Mouse (Mus musculus): ENCODE data around the gene Psmb9. TPM values are rescaled to one million over a fixed set of nuclear protein-coding genes. Genes with fewer than 3 reads are reported as not detected.

The Psmb9 gene
- 9.3 TPM for polyA plus RNA-seq (2014; fragmentation: Illumina TruSeq; extraction: RNeasy Lipid Tissue Mini Kit (QIAGEN cat#74804); ENCODE audit: low read depth, low replicate concordance)

GRCm38 (mm10) chr17:34187261-34187916 is at the start of gene Psmb9, which contains the start of gene Tap1:
Gene Psmb9, minus strand, starts transcription at chr17:34187764.
Gene Tap1, plus strand, starts transcription at chr17:34187553.

GRCm38 (mm10) chr17:34203444-34203843 is 15.9 kb upstream of the Psmb9 start, which contains the start of gene Tap2:
Gene Tap2, plus strand, starts transcription at chr17:34203527.

DNA sequence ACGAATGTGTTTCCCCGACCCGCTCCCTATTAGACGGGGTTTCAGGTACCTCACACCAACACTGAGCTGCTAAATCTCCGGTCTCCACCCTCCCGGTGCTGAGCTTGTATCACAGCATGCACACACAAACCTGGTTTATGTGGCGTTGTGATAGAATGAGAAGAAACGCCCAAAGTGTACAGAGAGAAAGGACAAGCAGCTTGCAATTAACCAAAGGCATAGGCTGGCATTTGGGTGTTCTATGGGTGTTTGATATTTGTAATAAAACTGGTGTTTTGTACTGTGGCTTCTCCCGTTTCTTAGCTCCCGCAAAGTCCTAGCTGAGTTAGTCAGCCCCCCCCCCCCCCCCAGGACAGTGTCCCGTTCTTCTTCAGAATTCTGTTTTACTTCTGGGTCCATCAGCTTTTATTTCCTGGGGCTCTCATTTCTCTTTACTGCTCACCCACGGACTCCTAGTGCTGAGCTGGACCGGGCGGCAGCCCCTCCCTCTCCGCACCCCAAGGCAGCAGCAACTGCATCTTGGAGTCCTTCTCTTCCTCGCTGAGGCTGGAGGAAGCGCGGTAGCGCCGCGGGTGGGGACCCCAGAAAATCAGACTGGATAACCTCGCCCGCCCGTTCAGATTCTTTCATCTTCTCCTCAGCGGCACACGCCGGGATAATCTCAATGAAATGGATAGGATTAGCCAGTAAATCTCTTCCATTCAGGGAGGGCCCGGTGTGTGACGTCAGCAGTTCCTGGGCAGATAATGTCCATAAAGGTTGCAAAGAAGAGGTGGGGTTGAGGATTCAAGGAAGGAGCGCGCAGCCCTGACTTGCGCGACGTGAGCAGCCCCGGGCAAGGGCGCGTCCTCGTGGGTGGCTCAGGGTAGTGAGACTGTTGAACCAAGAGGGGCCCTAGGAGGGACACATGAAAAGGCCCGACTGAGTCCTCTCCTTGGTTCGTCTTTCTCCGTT is 9.7 kb upstream of the Psmb9 start, which contains the start of gene Psmb8:
Psmb8 (plus strand) TSS at position 781 of the 954 bp plus-strand sequence.

DNA sequence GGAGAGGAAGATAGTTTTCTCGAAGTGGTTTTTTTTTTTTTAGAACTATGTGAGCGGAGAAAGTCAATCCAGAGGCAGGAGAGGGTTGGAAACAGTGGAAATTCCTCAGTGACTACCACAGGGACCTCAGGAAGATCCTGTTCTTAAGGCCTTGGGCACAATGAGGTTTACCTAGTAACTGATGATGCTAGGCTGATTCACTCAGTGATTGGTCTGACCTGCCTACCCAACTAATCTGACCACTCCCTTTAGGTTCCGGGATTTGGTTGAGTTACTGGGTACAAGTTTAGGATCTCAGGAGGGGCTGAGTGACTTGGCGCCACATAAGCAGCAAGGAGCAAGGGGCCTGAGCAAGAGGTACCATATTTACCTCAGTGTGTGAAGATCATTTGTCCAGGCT is 34.6 kb downstream of the Psmb9 start, which contains the start of gene H2-DMb1:
H2-DMb1 (plus strand) TSS at position 150 of the 400 bp plus-strand sequence.

GRCm38 (mm10) chr17:34143033-34143432 is 44.5 kb downstream of the Psmb9 start, which contains the start of gene H2-DMb2:
Gene H2-DMb2, plus strand, starts transcription at chr17:34143307.

Other genes with a start within 250 kb of the Psmb9 start
- gene Pfdn6, start 247.4 kb downstream of the Psmb9 start, polyA plus RNA-seq (2014; fragmentation: Illumina TruSeq; extraction: RNeasy Lipid Tissue Mini Kit (QIAGEN cat#74804); ENCODE audit: low read depth, low replicate concordance), result 93.3 TPM
- 8.0 TPM for gene Wdr46, start 247.1 kb downstream of the Psmb9 start, polyA plus RNA-seq (2014; fragmentation: Illumina TruSeq; extraction: RNeasy Lipid Tissue Mini Kit (QIAGEN cat#74804); ENCODE audit: low read depth, low replicate concordance)
- 2.3 TPM for gene B3galt4, start 236.3 kb downstream of the Psmb9 start, polyA plus RNA-seq (2014; fragmentation: Illumina TruSeq; extraction: RNeasy Lipid Tissue Mini Kit (QIAGEN cat#74804); ENCODE audit: low read depth, low replicate concordance)
- gene Vps52, start 232.0 kb downstream of the Psmb9 start, polyA plus RNA-seq (2014; fragmentation: Illumina TruSeq; extraction: RNeasy Lipid Tissue Mini Kit (QIAGEN cat#74804); ENCODE audit: low read depth, low replicate concordance), result 36.9 TPM
- 892 TPM for gene Rps18, start 231.8 kb downstream of the Psmb9 start, polyA plus RNA-seq (2014; fragmentation: Illumina TruSeq; extraction: RNeasy Lipid Tissue Mini Kit (QIAGEN cat#74804); ENCODE audit: low read depth, low replicate concordance)
- 293 TPM for gene H2-K1, start 187.4 kb downstream of the Psmb9 start, polyA plus RNA-seq (2014; fragmentation: Illumina TruSeq; extraction: RNeasy Lipid Tissue Mini Kit (QIAGEN cat#74804); ENCODE audit: low read depth, low replicate concordance)
- 25.6 TPM for gene Ring1, start 163.1 kb downstream of the Psmb9 start, polyA plus RNA-seq (2014; fragmentation: Illumina TruSeq; extraction: RNeasy Lipid Tissue Mini Kit (QIAGEN cat#74804); ENCODE audit: low read depth, low replicate concordance)
- gene H2-Ke6, start 159.7 kb downstream of the Psmb9 start, polyA plus RNA-seq (2014; fragmentation: Illumina TruSeq; extraction: RNeasy Lipid Tissue Mini Kit (QIAGEN cat#74804); ENCODE audit: low read depth, low replicate concordance), result 140 TPM
- gene Slc39a7, start 156.1 kb downstream of the Psmb9 start, polyA plus RNA-seq (2014; fragmentation: Illumina TruSeq; extraction: RNeasy Lipid Tissue Mini Kit (QIAGEN cat#74804); ENCODE audit: low read depth, low replicate concordance), result 68.0 TPM
- 42.4 TPM for gene Rxrb, start 156.0 kb downstream of the Psmb9 start, polyA plus RNA-seq (2014; fragmentation: Illumina TruSeq; extraction: RNeasy Lipid Tissue Mini Kit (QIAGEN cat#74804); ENCODE audit: low read depth, low replicate concordance)
- gene Col11a2, start 148.3 kb downstream of the Psmb9 start, polyA plus RNA-seq (2014; fragmentation: Illumina TruSeq; extraction: RNeasy Lipid Tissue Mini Kit (QIAGEN cat#74804); ENCODE audit: low read depth, low replicate concordance), result 1.5 TPM
- not detected for gene H2-Oa, start 95.4 kb downstream of the Psmb9 start, polyA plus RNA-seq (2014; fragmentation: Illumina TruSeq; extraction: RNeasy Lipid Tissue Mini Kit (QIAGEN cat#74804); ENCODE audit: low read depth, low replicate concordance)
- 5.4 TPM for gene H2-DMa, start 68.2 kb downstream of the Psmb9 start, polyA plus RNA-seq (2014; fragmentation: Illumina TruSeq; extraction: RNeasy Lipid Tissue Mini Kit (QIAGEN cat#74804); ENCODE audit: low read depth, low replicate concordance)
- gene Brd2, start 65.1 kb downstream of the Psmb9 start, polyA plus RNA-seq (2014; fragmentation: Illumina TruSeq; extraction: RNeasy Lipid Tissue Mini Kit (QIAGEN cat#74804); ENCODE audit: low read depth, low replicate concordance), result 78.8 TPM
- 0.99 TPM for gene H2-DMb2, start 44.5 kb downstream of the Psmb9 start, polyA plus RNA-seq (2014; fragmentation: Illumina TruSeq; extraction: RNeasy Lipid Tissue Mini Kit (QIAGEN cat#74804); ENCODE audit: low read depth, low replicate concordance)
- gene H2-DMb1, start 34.7 kb downstream of the Psmb9 start, polyA plus RNA-seq (2014; fragmentation: Illumina TruSeq; extraction: RNeasy Lipid Tissue Mini Kit (QIAGEN cat#74804); ENCODE audit: low read depth, low replicate concordance), result 2.1 TPM
- gene Tap1, start 211 bp downstream of the Psmb9 start, polyA plus RNA-seq (2014; fragmentation: Illumina TruSeq; extraction: RNeasy Lipid Tissue Mini Kit (QIAGEN cat#74804); ENCODE audit: low read depth, low replicate concordance), result 7.5 TPM
- gene Psmb8, start 10.0 kb upstream of the Psmb9 start, polyA plus RNA-seq (2014; fragmentation: Illumina TruSeq; extraction: RNeasy Lipid Tissue Mini Kit (QIAGEN cat#74804); ENCODE audit: low read depth, low replicate concordance), result 22.3 TPM
- gene Tap2, start 15.8 kb upstream of the Psmb9 start, polyA plus RNA-seq (2014; fragmentation: Illumina TruSeq; extraction: RNeasy Lipid Tissue Mini Kit (QIAGEN cat#74804); ENCODE audit: low read depth, low replicate concordance), result 26.4 TPM
- 1.0 TPM for gene H2-Ob, start 51.1 kb upstream of the Psmb9 start, polyA plus RNA-seq (2014; fragmentation: Illumina TruSeq; extraction: RNeasy Lipid Tissue Mini Kit (QIAGEN cat#74804); ENCODE audit: low read depth, low replicate concordance)
- gene H2-Ab1, start 69.9 kb upstream of the Psmb9 start, polyA plus RNA-seq (2014; fragmentation: Illumina TruSeq; extraction: RNeasy Lipid Tissue Mini Kit (QIAGEN cat#74804); ENCODE audit: low read depth, low replicate concordance), result 29.9 TPM
- gene H2-Aa, start 100.1 kb upstream of the Psmb9 start, polyA plus RNA-seq (2014; fragmentation: Illumina TruSeq; extraction: RNeasy Lipid Tissue Mini Kit (QIAGEN cat#74804); ENCODE audit: low read depth, low replicate concordance), result 42.5 TPM
- 33.9 TPM for gene H2-Eb1, start 118.1 kb upstream of the Psmb9 start, polyA plus RNA-seq (2014; fragmentation: Illumina TruSeq; extraction: RNeasy Lipid Tissue Mini Kit (QIAGEN cat#74804); ENCODE audit: low read depth, low replicate concordance)
- not detected for gene H2-Eb2, start 137.9 kb upstream of the Psmb9 start, polyA plus RNA-seq (2014; fragmentation: Illumina TruSeq; extraction: RNeasy Lipid Tissue Mini Kit (QIAGEN cat#74804); ENCODE audit: low read depth, low replicate concordance)
- not detected for gene Btnl2, start 167.1 kb upstream of the Psmb9 start, polyA plus RNA-seq (2014; fragmentation: Illumina TruSeq; extraction: RNeasy Lipid Tissue Mini Kit (QIAGEN cat#74804); ENCODE audit: low read depth, low replicate concordance)
- gene Btnl1, start 189.4 kb upstream of the Psmb9 start, polyA plus RNA-seq (2014; fragmentation: Illumina TruSeq; extraction: RNeasy Lipid Tissue Mini Kit (QIAGEN cat#74804); ENCODE audit: low read depth, low replicate concordance), result not detected
- gene BC051142, start 211.1 kb upstream of the Psmb9 start, polyA plus RNA-seq (2014; fragmentation: Illumina TruSeq; extraction: RNeasy Lipid Tissue Mini Kit (QIAGEN cat#74804); ENCODE audit: low read depth, low replicate concordance), result not detected